Mouse (Mus musculus): ENCODE results near the gene Ppp1r35. TPM values are rescaled to one million over a fixed set of nuclear protein-coding genes. Genes with fewer than 3 reads are reported as not detected.

Ppp1r35 gene
- polyA plus RNA-seq, 1 experiment = 30.3 TPM

DNA sequence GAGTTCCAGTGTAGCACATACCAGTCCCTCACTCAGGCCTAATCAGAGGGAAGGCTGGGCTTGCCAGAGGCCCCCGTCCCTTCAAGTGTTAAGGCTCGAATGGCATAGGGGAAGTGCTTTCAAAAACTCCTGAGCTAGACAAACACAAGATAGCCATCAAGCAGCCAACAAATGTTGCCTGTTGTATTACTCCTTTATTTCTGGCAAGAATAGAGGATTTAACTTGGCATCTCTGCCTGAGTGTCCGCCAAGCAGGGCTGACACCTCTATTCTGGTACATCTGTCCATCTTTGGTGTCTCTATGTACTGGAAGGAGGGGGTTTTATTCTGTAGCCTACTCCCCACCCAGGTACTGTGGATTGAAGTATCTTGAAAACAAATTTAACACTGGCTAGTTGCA is 22.5 kb upstream of the Ppp1r35 start:
- Histone ChIP-seq H3K4me1 (ENCODE audit: control insufficient read depth, insufficient read depth, low read length) (peaks cover 17% of the 10 kb centered on the region), H3K9me3 (replicated peaks; ENCODE audit: control insufficient read depth, insufficient read depth, low read length, poor library complexity, severe bottlenecking) (no peaks in the 10 kb centered on the region), H3K27me3 (ENCODE audit: control insufficient read depth, insufficient read depth, low read length, poor library complexity, severe bottlenecking) (no peaks in the 10 kb centered on the region), H3K9ac (ENCODE audit: low read depth, poor library complexity, severe bottlenecking) (no peak overlapping the region), H3K27ac (ENCODE audit: insufficient read depth, low read length) (no peak overlapping the region), H3K4me3 (ENCODE audit: low read depth, low read length) (no peak overlapping the region), H3K36me3 (ENCODE audit: control insufficient read depth, insufficient read depth, low read length, poor library complexity, severe bottlenecking) (no peaks in the 10 kb centered on the region)
- TF ChIP-seq EP300 (IDR thresholded peaks at IDR 0.05; ENCODE audit: insufficient read depth, low read depth, low read length) (no peak), POLR2A (IDR thresholded peaks at IDR 0.05; ENCODE audit: insufficient read depth, low read length) (no peak), CTCF (IDR thresholded peaks at IDR 0.05; ENCODE audit: low read depth, low read length) (no peak)

DNA sequence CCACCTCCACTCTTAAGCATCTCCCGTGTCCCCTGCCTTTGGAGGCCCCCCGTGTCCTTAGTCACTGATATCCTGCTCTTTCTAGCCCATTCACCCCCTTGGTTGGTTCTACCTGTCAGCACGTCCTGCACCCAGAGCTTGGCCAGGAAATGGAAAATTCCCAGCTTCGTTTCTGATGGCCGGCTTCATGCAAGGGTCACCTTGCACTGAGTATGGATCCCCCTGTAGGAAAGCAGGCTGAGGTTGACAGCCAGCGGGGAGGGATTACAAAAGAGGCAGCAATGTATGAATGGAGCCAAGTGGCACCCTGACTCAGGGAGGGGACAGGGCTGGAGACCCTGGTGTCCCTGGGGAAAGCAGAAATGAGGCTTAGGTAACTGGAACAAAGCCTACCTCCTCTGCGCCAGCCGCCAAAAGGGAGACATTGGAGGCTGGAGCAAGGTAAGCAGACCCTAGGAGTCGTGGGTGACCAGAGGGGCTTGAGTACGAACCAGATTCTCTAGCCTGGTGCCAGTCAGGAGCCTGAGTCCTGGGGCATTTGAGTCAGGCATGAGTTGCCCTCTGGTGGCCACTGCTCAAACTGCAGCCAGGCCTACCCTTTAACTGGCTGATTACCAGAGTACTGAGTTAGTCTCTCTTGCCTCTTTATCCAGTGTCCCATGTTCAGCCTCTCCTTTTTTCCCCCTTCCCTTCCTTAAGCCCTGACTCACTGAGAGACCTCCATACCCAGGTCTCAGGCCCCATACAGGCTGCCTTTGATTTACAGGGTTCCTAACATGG is 21.6 kb upstream of the Ppp1r35 start:
- H3K9ac ChIP-seq (ENCODE audit: low read depth, poor library complexity, severe bottlenecking) = no peak overlapping the region
- no peaks in the 10 kb centered on the region for H3K27me3 ChIP-seq (ENCODE audit: control insufficient read depth, insufficient read depth, low read length, poor library complexity, severe bottlenecking)
- H3K9me3 ChIP-seq (replicated peaks; ENCODE audit: control insufficient read depth, insufficient read depth, low read length, poor library complexity, severe bottlenecking) = no peaks in the 10 kb centered on the region
- H3K4me1 ChIP-seq (ENCODE audit: control insufficient read depth, insufficient read depth, low read length) = peaks cover 11% of the 10 kb centered on the region
- H3K36me3 ChIP-seq (ENCODE audit: control insufficient read depth, insufficient read depth, low read length, poor library complexity, severe bottlenecking) = no peaks in the 10 kb centered on the region
- no peak overlapping the region for H3K27ac ChIP-seq (ENCODE audit: insufficient read depth, low read length)
- H3K4me3 ChIP-seq (ENCODE audit: low read depth, low read length) = no peak overlapping the region
- TF ChIP-seq POLR2A (IDR thresholded peaks at IDR 0.05; ENCODE audit: insufficient read depth, low read length) (no peak), EP300 (IDR thresholded peaks at IDR 0.05; ENCODE audit: insufficient read depth, low read depth, low read length) (no peak), CTCF (IDR thresholded peaks at IDR 0.05; ENCODE audit: low read depth, low read length) (peak; percentile 87)

- no peak overlapping the region for H3K27ac ChIP-seq (ENCODE audit: insufficient read depth, low read length)
- H3K4me1 ChIP-seq (ENCODE audit: control insufficient read depth, insufficient read depth, low read length) = peaks cover 9% of the 10 kb centered on the region
- no peak overlapping the region for H3K4me3 ChIP-seq (ENCODE audit: low read depth, low read length)
- no peaks in the 10 kb centered on the region for H3K27me3 ChIP-seq (ENCODE audit: control insufficient read depth, insufficient read depth, low read length, poor library complexity, severe bottlenecking)
- TF ChIP-seq POLR2A (IDR thresholded peaks at IDR 0.05; ENCODE audit: insufficient read depth, low read length) = no peak
- H3K36me3 ChIP-seq (ENCODE audit: control insufficient read depth, insufficient read depth, low read length, poor library complexity, severe bottlenecking) = no peaks in the 10 kb centered on the region
- no peaks in the 10 kb centered on the region for H3K9me3 ChIP-seq (replicated peaks; ENCODE audit: control insufficient read depth, insufficient read depth, low read length, poor library complexity, severe bottlenecking)
- H3K9ac ChIP-seq (ENCODE audit: low read depth, poor library complexity, severe bottlenecking) = no peak overlapping the region
These were observed 20.8 kb upstream of the Ppp1r35 start for GRCm38 (mm10) chr5:137757887-137758286.

GRCm38 (mm10) chr5:137758921-137759534 is 19.6 kb upstream of the Ppp1r35 start:
- 0 out of 2 replicates have a peak overlapping the region, but pooled peaks have one; percentile 11 for H3K4me3 ChIP-seq (ENCODE audit: low read depth, low read length)
- peak; percentile 49; the same call in 1 of the 2 replicates for TF ChIP-seq EP300 (IDR thresholded peaks at IDR 0.05; ENCODE audit: insufficient read depth, low read depth, low read length)
- no peak for TF ChIP-seq CTCF (IDR thresholded peaks at IDR 0.05; ENCODE audit: low read depth, low read length)
- TF ChIP-seq POLR2A (IDR thresholded peaks at IDR 0.05; ENCODE audit: insufficient read depth, low read length) = no peak
- peaks cover 6% of the 10 kb centered on the region for H3K4me1 ChIP-seq (ENCODE audit: control insufficient read depth, insufficient read depth, low read length)
- peak overlapping the region; percentile 38 for H3K9ac ChIP-seq (ENCODE audit: low read depth, poor library complexity, severe bottlenecking)
- H3K9me3 ChIP-seq (replicated peaks; ENCODE audit: control insufficient read depth, insufficient read depth, low read length, poor library complexity, severe bottlenecking) = no peaks in the 10 kb centered on the region
- H3K36me3 ChIP-seq (ENCODE audit: control insufficient read depth, insufficient read depth, low read length, poor library complexity, severe bottlenecking) = no peaks in the 10 kb centered on the region
- H3K27ac ChIP-seq (ENCODE audit: insufficient read depth, low read length) = no peak overlapping the region; the same call in 1 of the 2 replicates
- H3K27me3 ChIP-seq (ENCODE audit: control insufficient read depth, insufficient read depth, low read length, poor library complexity, severe bottlenecking) = no peaks in the 10 kb centered on the region

GRCm38 (mm10) chr5:137759971-137760412 is 18.7 kb upstream of the Ppp1r35 start:
- Histone ChIP-seq H3K36me3 (ENCODE audit: control insufficient read depth, insufficient read depth, low read length, poor library complexity, severe bottlenecking) (no peaks in the 10 kb centered on the region), H3K27ac (ENCODE audit: insufficient read depth, low read length) (no peak overlapping the region), H3K9me3 (replicated peaks; ENCODE audit: control insufficient read depth, insufficient read depth, low read length, poor library complexity, severe bottlenecking) (no peaks in the 10 kb centered on the region), H3K9ac (ENCODE audit: low read depth, poor library complexity, severe bottlenecking) (no peak overlapping the region), H3K4me3 (ENCODE audit: low read depth, low read length) (no peak overlapping the region), H3K27me3 (ENCODE audit: control insufficient read depth, insufficient read depth, low read length, poor library complexity, severe bottlenecking) (no peaks in the 10 kb centered on the region), H3K4me1 (ENCODE audit: control insufficient read depth, insufficient read depth, low read length) (peaks cover 8% of the 10 kb centered on the region)
- TF ChIP-seq POLR2A (IDR thresholded peaks at IDR 0.05; ENCODE audit: insufficient read depth, low read length) (no peak), CTCF (IDR thresholded peaks at IDR 0.05; ENCODE audit: low read depth, low read length) (peak; percentile 84)

All from ES-Bruce4 (cell line).